Mouse (Mus musculus): ENCODE results near the gene Gm3424.
"Not testable (repeated sequence)": the region's sequence is repeated elsewhere in the genome, so short reads cannot be mapped to it uniquely, and the experiment has no call there.

The Gm3424 gene

GRCm38 (mm10) chr14:5830229-5830628, at the start of gene Gm3424:
Gene Gm3424, minus strand, starts transcription at chr14:5830329.
- not testable (repeated sequence) for DNase-seq (ENCODE audit: low spot score in 2 of 2)

- DNase-seq (ENCODE audit: low spot score in 2 of 2) = not testable (repeated sequence)
Observed at GRCm38 (mm10) chr14:5879791-5880190, 49.7 kb upstream of the Gm3424 start.

GRCm38 (mm10) chr14:5879136-5879535, 49.0 kb upstream of the Gm3424 start:
- DNase-seq (ENCODE audit: low spot score in 2 of 2) = not testable (repeated sequence)

- DNase-seq (ENCODE audit: low spot score in 2 of 2) = not testable (repeated sequence)
Observed at GRCm38 (mm10) chr14:5855911-5856310, 25.8 kb upstream of the Gm3424 start.

GRCm38 (mm10) chr14:5812699-5813356, 17.3 kb downstream of the Gm3424 start:
- not testable (repeated sequence) for DNase-seq (ENCODE audit: low spot score in 2 of 2)

GRCm38 (mm10) chr14:5807882-5808281, 22.2 kb downstream of the Gm3424 start, which contains the start of gene Gm3383:
Gene Gm3383, minus strand, starts transcription at chr14:5807982.
- not testable (repeated sequence) for DNase-seq (ENCODE audit: low spot score in 2 of 2)
